Mouse (Mus musculus) myocyte (in vitro differentiated cells): ENCODE data around the gene Rhebl1. TPM values are rescaled to one million over a fixed set of nuclear protein-coding genes. Genes with fewer than 3 reads are reported as not detected.

Experiments used
- H3K27me3 ChIP-seq: one replicate; pipeline ENCODE4 v1.6.1; 2011; ENCODE audit not compliant: control insufficient read depth, insufficient read depth, insufficient read length
- H3K36me3 ChIP-seq: one replicate; pipeline ENCODE4 v1.6.1; 2011; ENCODE audit not compliant: control insufficient read depth, insufficient read depth
- H3K4me2 ChIP-seq: one replicate; pipeline ENCODE4 v1.6.1; 2011; ENCODE audit warnings: low read depth, control low read depth
- H3K4me3 ChIP-seq: one replicate; pipeline ENCODE4 v1.5.1; 2011; ENCODE audit warnings: mild to moderate bottlenecking, control low read depth, moderate library complexity
- H3K79me2 ChIP-seq: one replicate; pipeline ENCODE4 v1.6.1; 2011; ENCODE audit not compliant: control insufficient read depth, insufficient read depth
- H3ac ChIP-seq: one replicate; pipeline ENCODE4 v1.6.1; 2011; ENCODE audit not compliant: control insufficient read depth, insufficient read length
- CEBPB ChIP-seq: IDR thresholded peaks from 2 replicates; pipeline ENCODE4 v1.6.1; 2011; ENCODE audit warnings: mild to moderate bottlenecking, moderate library complexity; ENCODE audit not compliant: poor library complexity, insufficient read depth, severe bottlenecking
- E2F4 ChIP-seq: IDR thresholded peaks from one replicate; pipeline ENCODE4 v1.6.1; 2011; ENCODE audit warnings: mild to moderate bottlenecking, control low read depth, moderate library complexity; ENCODE audit not compliant: insufficient read depth
- MAX ChIP-seq: IDR thresholded peaks from one replicate; pipeline ENCODE4 v1.6.1; 2011; ENCODE audit warnings: low read depth, mild to moderate bottlenecking, control low read depth
- MYOD1 ChIP-seq, 3 experiments: IDR thresholded peaks; one replicate each; pipeline ENCODE4 v1.6.1; 2011; ENCODE audit warnings: control low read depth in 2 of 3, low read depth in 2 of 3, mild to moderate bottlenecking in 2 of 3, moderate library complexity in 1 of 3; ENCODE audit not compliant: insufficient read length in 2 of 3, control insufficient read depth in 1 of 3
- MYOG ChIP-seq, 3 experiments: IDR thresholded peaks; one replicate each; pipeline ENCODE4 v1.6.1; 2011; ENCODE audit warnings: control low read depth in 2 of 3, low read depth in 2 of 3, mild to moderate bottlenecking in 2 of 3; ENCODE audit not compliant: insufficient read length in 2 of 3, control insufficient read depth in 1 of 3, insufficient read depth in 1 of 3
- POLR2A ChIP-seq: IDR thresholded peaks from one replicate; pipeline ENCODE4 v1.6.1; 2011; ENCODE audit warnings: low read depth, mild to moderate bottlenecking, control low read depth, moderate library complexity; ENCODE audit not compliant: insufficient read length
- POLR2AphosphoS2 ChIP-seq: IDR thresholded peaks from one replicate; pipeline ENCODE4 v1.6.1; 2011; ENCODE audit warnings: low read depth, control low read depth; ENCODE audit not compliant: insufficient read length
- REST ChIP-seq: IDR thresholded peaks from one replicate; pipeline ENCODE4 v1.6.1; 2011; ENCODE audit warnings: mild to moderate bottlenecking, control low read depth, moderate library complexity; ENCODE audit not compliant: insufficient read depth, insufficient read length
- SRF ChIP-seq: IDR thresholded peaks from one replicate; pipeline ENCODE4 v1.6.1; 2011; ENCODE audit warnings: low read depth; ENCODE audit not compliant: control insufficient read depth, insufficient read length
- TCF12 ChIP-seq: IDR thresholded peaks from one replicate; pipeline ENCODE4 v1.6.1; 2011; ENCODE audit warnings: mild to moderate bottlenecking, control low read depth; ENCODE audit not compliant: poor library complexity, insufficient read depth, severe bottlenecking
- TCF3 ChIP-seq: IDR thresholded peaks from one replicate; pipeline ENCODE4 v1.6.1; 2011; ENCODE audit warnings: low read depth, control low read depth; ENCODE audit not compliant: insufficient read length
- USF1 ChIP-seq: IDR thresholded peaks from one replicate; pipeline ENCODE4 v1.6.1; 2011; ENCODE audit warnings: low read depth, mild to moderate bottlenecking, control low read depth, moderate library complexity
- polyA plus RNA-seq: library from polyadenylated mRNA; unstranded; fragments of >200 nt; fragmentation: generic; extraction: Trizol; gene quantifications from one replicate; pipeline ENCODE4 v1.2.1, GENCODE M21; 2012; ENCODE audit warnings: missing spikeins

Gene Rhebl1
- polyA plus RNA-seq, 1 experiment, result 7.6 TPM

DNA sequence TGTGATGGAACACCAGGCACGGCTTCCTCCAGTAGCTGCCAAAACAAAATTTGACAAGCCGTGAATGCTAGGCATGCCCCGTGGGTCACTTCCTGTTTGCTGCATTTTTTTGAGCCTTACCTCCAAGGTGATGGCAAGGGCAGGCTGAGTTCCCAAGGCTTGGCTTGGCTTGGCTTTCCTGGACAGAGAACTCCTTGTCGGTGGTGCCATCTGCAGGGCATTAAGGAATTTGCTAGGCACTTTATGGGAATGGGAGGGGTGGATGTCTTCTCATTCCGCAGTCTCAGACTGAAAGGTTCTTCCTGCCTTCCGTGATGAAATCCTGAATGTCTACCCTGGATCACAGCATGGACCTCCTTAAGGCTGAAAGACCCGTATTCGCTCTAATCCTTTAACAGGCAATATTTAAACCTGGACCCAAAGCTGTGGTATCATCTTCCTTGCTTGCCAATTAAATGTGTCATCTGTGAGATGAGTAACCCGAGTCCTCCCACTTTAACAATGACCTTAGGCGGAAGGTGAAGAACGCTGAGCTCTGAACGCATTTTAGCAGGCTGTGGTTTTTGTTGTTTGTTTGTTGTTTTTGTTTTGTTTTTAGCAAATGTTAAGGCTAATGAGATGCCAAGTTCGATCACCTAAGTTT lies 34.4 kb upstream of the Rhebl1 start:
- TF ChIP-seq MAX (no peak), POLR2A (no peak), POLR2AphosphoS2 (peak; percentile 52), SRF (no peak), MYOD1 (IDR thresholded peaks at IDR 0.05; ENCODE audit: control insufficient read depth in 1 of 3, insufficient read length in 2 of 3, low read depth in 2 of 3) (no peak), TCF12 (no peak), REST (no peak)
- Histone ChIP-seq H3K36me3 (peaks cover 18% of the 10 kb centered on the region), H3K4me3 (no peak overlapping the region), H3K79me2 (peaks cover 17% of the 10 kb centered on the region), H3ac (no peak overlapping the region), H3K4me2 (peak overlapping the region; percentile 68), H3K27me3 (no peaks in the 10 kb centered on the region)

GRCm38 (mm10) chr15:98927566-98927965 lies 33.2 kb upstream of the Rhebl1 start:
- TF ChIP-seq TCF3, result no peak
- TF ChIP-seq SRF, result no peak
- Histone ChIP-seq H3K4me2 (no peak overlapping the region), H3ac (no peak overlapping the region), H3K79me2 (peaks cover 8% of the 10 kb centered on the region), H3K27me3 (no peaks in the 10 kb centered on the region), H3K36me3 (peaks cover 10% of the 10 kb centered on the region), H3K4me3 (no peak overlapping the region)

- Histone ChIP-seq H3K4me3 (no peak overlapping the region), H3K4me2 (no peak overlapping the region), H3ac (no peak overlapping the region), H3K27me3 (no peaks in the 10 kb centered on the region), H3K79me2 (no peaks in the 10 kb centered on the region), H3K36me3 (no peaks in the 10 kb centered on the region)
- TF ChIP-seq TCF12, result no peak
- no peak for TF ChIP-seq SRF
- no peak for TF ChIP-seq POLR2AphosphoS2
- TF ChIP-seq MYOG (IDR thresholded peaks at IDR 0.05; ENCODE audit: control insufficient read depth in 1 of 3, insufficient read depth in 1 of 3, insufficient read length in 2 of 3, low read depth in 2 of 3), result no peak
- TF ChIP-seq TCF3, result no peak
- no peak for TF ChIP-seq REST
- TF ChIP-seq POLR2A, result no peak
- TF ChIP-seq USF1, result no peak
- no peak for TF ChIP-seq MAX
- TF ChIP-seq CEBPB, result no peak
- TF ChIP-seq E2F4, result no peak
- no peak for TF ChIP-seq MYOD1 (IDR thresholded peaks at IDR 0.05; ENCODE audit: control insufficient read depth in 1 of 3, insufficient read length in 2 of 3, low read depth in 2 of 3)
Measured at GRCm38 (mm10) chr15:98924682-98925081, 30.3 kb upstream of the Rhebl1 start.

- TF ChIP-seq E2F4, result no peak
- TF ChIP-seq POLR2A, result no peak
- TF ChIP-seq SRF, result no peak
- no peak for TF ChIP-seq USF1
- TF ChIP-seq CEBPB, result no peak
- no peak overlapping the region for H3K4me3 ChIP-seq
- no peaks in the 10 kb centered on the region for H3K27me3 ChIP-seq
Measured at GRCm38 (mm10) chr15:98923031-98923537, 28.7 kb upstream of the Rhebl1 start.

GRCm38 (mm10) chr15:98922581-98922980 lies 28.2 kb upstream of the Rhebl1 start:
- no peaks in the 10 kb centered on the region for H3K79me2 ChIP-seq
- H3K36me3 ChIP-seq, result no peaks in the 10 kb centered on the region
- H3K27me3 ChIP-seq, result no peaks in the 10 kb centered on the region
- TF ChIP-seq MYOG (IDR thresholded peaks at IDR 0.05; ENCODE audit: control insufficient read depth in 1 of 3, insufficient read depth in 1 of 3, insufficient read length in 2 of 3, low read depth in 2 of 3) (no peak), REST (no peak), MYOD1 (IDR thresholded peaks at IDR 0.05; ENCODE audit: control insufficient read depth in 1 of 3, insufficient read length in 2 of 3, low read depth in 2 of 3) (no peak), E2F4 (no peak), MAX (no peak), USF1 (no peak), TCF3 (no peak), POLR2AphosphoS2 (no peak), TCF12 (no peak)
- no peak overlapping the region for H3ac ChIP-seq
- no peak overlapping the region for H3K4me2 ChIP-seq
- H3K4me3 ChIP-seq, result no peak overlapping the region

More at GRCm38 (mm10) chr15:98923031-98923537, 28.7 kb upstream of the Rhebl1 start:
- no peaks in the 10 kb centered on the region for H3K79me2 ChIP-seq
- H3ac ChIP-seq, result no peak overlapping the region
- H3K4me2 ChIP-seq, result no peak overlapping the region
- no peaks in the 10 kb centered on the region for H3K36me3 ChIP-seq
